Mouse (Mus musculus): ENCODE measurements around the gene Rgs8.

DNA sequence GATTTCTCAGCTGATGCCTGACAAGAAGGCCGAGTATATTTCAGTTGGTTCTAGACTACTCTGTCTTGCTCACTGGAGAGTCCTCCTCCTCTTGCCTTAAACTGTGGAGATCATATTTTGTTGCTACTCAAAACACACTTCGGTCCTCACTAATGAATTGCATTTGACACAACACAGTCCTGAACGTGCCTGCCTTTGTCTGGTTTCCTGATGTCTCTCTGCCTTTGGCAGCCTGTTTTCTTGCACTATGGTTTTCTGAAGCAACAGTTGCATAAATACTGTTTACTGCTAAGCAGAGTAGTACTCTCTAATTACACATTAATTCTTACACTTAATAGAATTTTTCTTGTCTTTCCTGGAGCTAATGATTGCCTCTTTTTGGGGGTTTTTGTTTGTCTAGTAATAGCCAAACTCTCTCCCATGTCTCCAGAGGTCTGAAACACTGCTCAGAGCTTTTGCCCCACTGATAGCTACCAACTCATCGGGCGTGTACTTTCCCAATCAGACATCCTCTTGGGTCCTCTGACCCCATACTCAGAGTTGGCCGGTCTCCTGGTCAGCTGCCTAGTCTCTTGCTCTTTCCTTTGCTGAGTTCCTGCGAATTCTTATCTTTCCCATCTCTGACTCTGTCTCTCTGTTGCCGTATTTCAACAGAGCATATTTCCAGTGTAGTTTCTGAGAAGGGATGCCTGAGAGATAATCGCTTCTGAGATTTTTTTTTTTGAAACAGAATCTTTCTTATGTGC, 68.9 kb downstream of the Rgs8 start:
- TF ChIP-seq MAFK (IDR thresholded peaks at IDR 0.05; ENCODE audit: insufficient read depth, low read depth, low read length) (no peak), HCFC1 (IDR thresholded peaks at IDR 0.05; ENCODE audit: borderline replicate concordance, insufficient read depth, low read length) (no peak)
